Mouse (Mus musculus): ENCODE data around the gene Ssrp1.

GRCm38 (mm10) chr2:85047596-85048167 is 10.6 kb downstream of the Ssrp1 start, which contains the start of gene Tnks1bp1:
- no peak for TF ChIP-seq CTCF (IDR thresholded peaks at IDR 0.05; ENCODE audit: insufficient read depth, low read depth, low read length)
- TF ChIP-seq POLR2A (IDR thresholded peaks at IDR 0.05; ENCODE audit: insufficient read depth, low read depth, low read length), result no peak
